Mouse (Mus musculus) adrenal gland, postnatal 36 days (tissue): ENCODE results near the gene Gtf2h2. TPM values are rescaled to one million over a fixed set of nuclear protein-coding genes. Genes with fewer than 3 reads are reported as not detected.
"Not testable (repeated sequence)": the region's sequence is repeated elsewhere in the genome, so short reads cannot be mapped to it uniquely, and the experiment has no call there.

Experiments
- DNase-seq, 2 experiments: peaks; one replicate each; pipeline ENCODE4 v3.0.0; 2021; ENCODE audit warnings: mixed read lengths in 1 of 2
- long read RNA-seq, 2 experiments: library from polyadenylated mRNA; stranded (forward); transcript quantifications; one replicate each; pipeline ENCODE4 v2.0.0; 2021; ENCODE audit warnings: borderline sequencing depth in 2 of 2
- total RNA-seq, 2 experiments: library from RNA; stranded (reverse); gene quantifications; 2 replicates each; pipeline ENCODE4 v1.2.3; 2021

Gtf2h2 gene
- total RNA-seq: 10 to 100 TPM; 24.5 to 30.5 TPM
- long read RNA-seq, experiment 1, transcript Gtf2h2-202 (16 exons, 1,656 nt): major isoform, 10 of 19 reads
- long read RNA-seq, experiment 1, partial matches to known transcripts: 6 of 19 reads
- long read RNA-seq, experiment 1, other reads (novel, unspliced or antisense): 3 of 19 reads
- long read RNA-seq, experiment 2, partial matches to known transcripts: 2 of 4 reads
- long read RNA-seq, experiment 2, other reads (novel, unspliced or antisense): 1 of 4 reads

DNA sequence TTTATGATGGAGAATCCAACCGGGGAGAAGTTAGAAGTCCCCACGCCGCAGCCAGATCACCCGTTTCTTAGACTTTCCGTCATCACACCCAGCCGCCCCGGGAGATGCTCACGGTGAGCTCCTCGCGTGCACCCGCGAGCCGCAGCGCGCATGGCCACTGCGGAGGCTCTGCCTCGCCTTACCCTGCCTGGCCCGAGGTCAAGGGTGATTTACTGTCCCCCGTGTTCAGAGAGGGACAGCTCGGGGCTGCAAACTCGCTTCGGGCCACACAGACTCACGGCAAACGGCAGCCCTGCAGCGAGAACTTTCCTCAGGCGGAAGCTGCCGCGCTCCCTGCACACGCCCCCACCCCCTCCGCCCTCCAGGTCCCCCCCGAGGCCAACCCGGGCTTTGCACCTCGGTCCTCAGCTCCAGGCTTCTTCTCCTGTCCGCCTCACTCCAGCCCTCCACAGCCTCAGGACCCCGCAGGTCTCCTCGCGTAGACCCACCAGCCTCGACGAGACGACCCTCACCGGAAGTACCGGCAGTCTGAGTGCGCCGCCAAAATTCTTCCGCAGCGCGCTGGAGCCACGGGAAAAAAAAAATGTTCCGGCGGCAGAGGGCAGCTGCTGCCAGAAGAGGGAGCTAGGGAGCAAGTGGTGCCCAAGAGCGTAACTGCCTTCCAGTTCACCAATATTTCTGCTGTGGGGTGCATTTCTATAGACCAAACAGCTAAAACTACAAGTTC is at the start of gene Gtf2h2:
Gtf2h2 (minus strand) TSS at position 519 of the 727 bp plus-strand sequence.
- DNase-seq: peak; percentile 88 to 89

DNA sequence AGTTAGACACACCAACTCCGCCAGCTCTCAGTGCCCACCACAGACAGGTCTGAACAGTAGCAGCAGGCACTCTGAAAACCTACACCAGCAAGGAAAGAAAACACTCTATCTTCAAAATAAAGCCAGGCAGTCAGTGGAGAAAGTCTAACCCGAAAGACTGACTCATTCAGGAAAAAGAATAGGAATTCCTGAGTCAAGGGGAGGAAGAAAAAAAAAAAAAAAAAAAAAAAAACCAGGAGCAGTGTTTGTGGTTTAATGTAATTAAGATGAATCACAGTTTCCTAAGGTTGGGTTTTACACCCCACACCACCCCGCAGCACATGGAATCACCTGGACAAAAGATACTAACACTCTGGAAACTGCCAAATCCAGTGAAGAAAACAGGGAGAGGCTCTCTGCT is 43.8 kb upstream of the Gtf2h2 start:
- no peak for DNase-seq

GRCm38 (mm10) chr13:100532788-100533365 is 40.5 kb upstream of the Gtf2h2 start:
- DNase-seq: no peak

- no peak for DNase-seq
Observed at GRCm38 (mm10) chr13:100526649-100527038, 34.3 kb upstream of the Gtf2h2 start.

DNA sequence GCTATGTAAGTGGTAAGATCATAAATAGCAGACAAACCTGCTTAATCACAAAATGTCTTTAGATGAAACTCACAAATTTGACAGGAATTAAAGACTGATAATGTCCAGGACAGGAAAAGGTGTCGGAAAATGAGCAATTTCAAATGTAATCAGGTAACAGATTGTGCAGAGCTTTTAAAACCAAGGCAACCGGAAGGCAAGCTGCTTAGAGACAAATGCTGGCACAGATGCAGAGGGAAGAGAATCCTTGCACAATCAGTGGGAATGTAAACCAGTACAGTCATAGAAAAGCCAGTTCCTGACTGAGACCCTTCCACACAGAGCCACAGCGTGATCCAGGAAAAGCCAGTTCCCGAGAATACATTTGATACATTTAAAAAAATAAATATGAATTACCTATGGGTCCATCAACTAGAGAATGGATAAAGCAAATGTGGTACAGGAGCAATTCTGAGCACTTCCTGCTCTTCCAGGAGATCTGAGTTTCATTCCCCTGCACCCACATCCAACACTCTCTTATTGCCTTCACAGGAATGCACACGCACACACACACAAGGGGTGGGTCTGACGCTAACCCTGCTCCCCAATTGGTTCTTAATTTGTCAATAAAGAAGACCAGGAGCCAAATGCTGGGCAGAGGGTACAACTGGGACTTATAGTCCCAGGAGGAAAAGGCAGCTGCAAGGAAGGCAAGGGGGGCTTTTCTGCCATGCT is 33.7 kb upstream of the Gtf2h2 start:
- DNase-seq: no peak

DNA sequence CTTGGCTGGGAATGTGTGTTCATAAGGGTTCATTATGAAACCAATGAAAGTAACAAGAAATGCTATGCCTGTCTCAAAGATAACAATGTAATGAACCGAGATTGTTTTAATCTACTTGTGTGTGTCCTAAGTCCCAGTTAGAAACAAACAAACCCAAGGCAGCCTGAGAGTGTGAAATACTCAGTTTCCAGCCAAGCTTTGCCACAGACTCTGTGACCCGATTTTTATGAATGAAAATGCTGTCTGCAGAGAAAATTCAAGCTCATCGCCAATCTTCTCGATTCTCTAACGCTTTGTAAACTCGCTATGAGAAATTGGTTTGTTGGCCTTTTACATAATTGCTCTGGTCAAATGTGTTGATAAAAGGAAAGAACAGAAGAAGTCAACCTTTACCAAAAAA is 32.5 kb upstream of the Gtf2h2 start:
- no peak for DNase-seq

- DNase-seq: no peak
Observed at GRCm38 (mm10) chr13:100523698-100524097, 31.3 kb upstream of the Gtf2h2 start.

GRCm38 (mm10) chr13:100521724-100522591 is 29.6 kb upstream of the Gtf2h2 start:
- peak in 1 of 2 experiments; percentile 6 for DNase-seq

- no peak for DNase-seq
Observed at GRCm38 (mm10) chr13:100519162-100519561, 26.8 kb upstream of the Gtf2h2 start.

- no peak for DNase-seq
Observed at GRCm38 (mm10) chr13:100518191-100518590, 25.8 kb upstream of the Gtf2h2 start.

DNA sequence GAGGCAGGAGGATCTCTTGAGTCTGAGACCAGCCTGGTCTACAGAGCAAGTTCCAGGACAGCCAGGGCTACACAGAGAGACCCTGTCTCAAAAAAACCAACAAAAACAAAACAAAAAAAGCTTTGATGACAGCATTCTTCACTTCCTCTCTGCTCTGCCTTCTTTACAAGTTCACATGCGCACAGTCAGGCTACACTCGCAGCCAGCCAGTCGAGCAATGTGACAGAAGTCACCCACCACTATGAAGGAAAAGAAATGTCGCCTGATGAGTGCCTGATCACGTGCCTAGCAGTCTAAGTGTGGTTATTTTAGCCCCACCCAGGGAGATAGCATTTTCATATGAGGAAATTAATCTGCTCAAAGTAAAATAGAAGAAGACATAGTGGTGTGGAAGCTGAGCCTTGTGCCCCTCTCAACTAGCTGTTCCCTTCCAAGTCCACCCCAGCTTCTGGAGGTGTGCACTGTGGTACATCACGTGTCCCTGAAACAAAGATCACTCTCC is 25.3 kb upstream of the Gtf2h2 start:
- no peak for DNase-seq

GRCm38 (mm10) chr13:100516213-100517105 is 24.1 kb upstream of the Gtf2h2 start:
- DNase-seq: peak; percentile 15 to 43

GRCm38 (mm10) chr13:100512792-100513191 is 20.4 kb upstream of the Gtf2h2 start:
- DNase-seq: no peak

GRCm38 (mm10) chr13:100511860-100512364 is 19.5 kb upstream of the Gtf2h2 start:
- DNase-seq: no peak

DNA sequence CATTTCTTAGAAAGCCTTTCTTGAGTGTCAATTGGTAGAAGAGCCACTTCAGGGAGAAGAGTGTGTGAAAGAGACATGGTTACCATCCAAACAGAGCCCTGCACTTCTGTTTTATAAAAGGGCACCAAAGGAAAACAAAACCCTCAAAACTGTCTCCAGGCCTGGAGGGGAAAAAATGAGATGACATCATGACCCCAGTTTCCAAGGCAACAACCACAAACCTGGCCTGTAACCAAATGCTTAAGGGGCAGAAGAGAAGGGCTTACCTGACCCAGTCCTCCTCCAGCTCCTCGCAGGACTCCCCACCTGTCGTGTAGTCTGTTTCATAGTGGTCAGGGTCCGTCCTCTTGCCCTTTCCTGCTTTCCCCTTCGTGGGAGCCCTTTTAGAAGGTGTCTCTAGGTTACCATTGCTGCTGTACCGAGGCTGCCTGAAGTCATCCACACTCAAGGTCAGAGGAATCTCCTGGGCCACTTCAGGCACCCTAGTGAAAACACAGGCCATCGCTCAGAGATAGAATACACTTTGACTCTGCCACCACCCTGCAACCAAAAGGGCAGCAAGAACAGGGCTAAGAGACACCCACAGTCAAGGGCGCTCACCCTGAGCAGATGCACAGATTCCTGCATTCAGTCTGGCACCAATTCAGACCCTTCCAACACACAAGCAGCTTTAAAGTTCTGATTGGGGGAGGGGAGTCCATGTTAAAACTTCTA is 18.9 kb upstream of the Gtf2h2 start:
- DNase-seq: peak; percentile 31 to 38

GRCm38 (mm10) chr13:100499625-100500024 is 7.2 kb upstream of the Gtf2h2 start:
- DNase-seq: not testable (repeated sequence)

DNA sequence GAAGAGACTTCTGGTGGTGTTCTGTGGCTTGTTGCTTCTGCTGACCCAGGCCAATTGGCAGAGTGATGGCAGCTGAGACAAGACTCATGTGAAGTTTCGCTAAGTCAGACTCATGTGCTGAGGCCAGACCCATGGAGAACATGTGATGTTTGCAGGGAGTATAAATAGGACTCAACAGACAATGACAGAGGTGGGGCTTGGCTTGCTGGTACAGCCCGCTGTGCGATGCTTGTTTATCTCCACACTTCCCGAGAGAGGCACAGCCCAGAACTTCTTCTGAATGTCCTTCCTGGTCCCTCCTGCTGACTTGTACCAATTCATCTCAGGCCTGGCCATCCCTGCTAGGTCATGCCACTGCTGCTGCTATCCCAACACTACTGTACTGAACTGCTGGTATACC is 3.0 kb upstream of the Gtf2h2 start:
- DNase-seq: no peak

GRCm38 (mm10) chr13:100494370-100494769 is 2.0 kb upstream of the Gtf2h2 start:
- DNase-seq: not testable (repeated sequence)

- DNase-seq: peak in 1 of 2 experiments; percentile 2
Observed at GRCm38 (mm10) chr13:100493313-100493712, 934 bp upstream of the Gtf2h2 start.
